Comparison of ENCODE assay signal across 19 mouse cellular contexts in the genomic region with DNA sequence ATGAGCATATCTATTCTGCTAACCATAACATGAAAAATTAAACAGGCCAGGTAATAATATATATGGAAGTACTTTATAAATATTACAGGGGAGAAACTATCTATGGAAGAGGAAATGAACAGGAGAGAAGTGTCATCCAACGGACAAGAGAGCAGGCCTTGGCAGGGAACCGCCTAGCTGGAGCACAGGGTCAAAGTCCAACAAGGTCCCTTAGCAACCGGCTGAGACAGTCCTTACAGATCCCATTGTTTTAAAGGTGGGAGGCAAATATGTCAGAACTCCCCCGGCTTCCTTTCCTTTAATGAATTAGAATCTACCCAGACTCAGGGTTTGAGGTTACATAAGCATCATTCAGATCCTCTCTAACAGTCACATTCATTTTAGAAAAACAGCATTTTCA. TPM values are rescaled to one million over a fixed set of nuclear protein-coding genes. Genes with fewer than 3 reads are reported as not detected.
A peak's percentile ranks its signal among the peaks of the same experiment; 100 is the strongest.
DNase-seq lines count a peak whose midpoint lies in the region; ATAC-seq and TF ChIP-seq lines count a peak whose summit lies in the region.
"Had no signal": no experiment of that assay in that cellular context is flagged by ENCODE, and none has a peak within 500 bp of the region (broad histone marks: within the 10 kb centered on the region; RNA-seq: fewer than 3 reads in every experiment).

No protein-coding gene starts in this region.

- 42% methylated on average over 4 of the region's 4 CpGs for WGBS in kidney, adult 2 months
- WGBS in kidney, embryonic 14.5 days = 29% methylated on average over 4 of the region's 4 CpGs
- 36% methylated on average over 4 of the region's 4 CpGs for WGBS in intestine, embryonic 15.5 days

- H3K36me3 ChIP-seq in kidney, adult 2 months (ENCODE audit: control insufficient read depth, insufficient read depth, low read length) = no peaks in the 10 kb centered on the region
- no peaks in the 10 kb centered on the region for H3K36me3 ChIP-seq in kidney, embryonic 14.5 days (ENCODE audit: control insufficient read depth, insufficient read depth, low read length)
- H3K36me3 ChIP-seq in intestine, embryonic 15.5 days = no peaks in the 10 kb centered on the region
- H3K36me3 ChIP-seq: forebrain, embryonic 12.5 days; hindbrain, embryonic 12.5 days; limb, embryonic 13.5 days; liver, embryonic 15.5 days; midbrain, embryonic 10.5 days had no signal

- H3K9me3 ChIP-seq in kidney, embryonic 14.5 days (ENCODE audit: control insufficient read depth, low read length) = no peaks in the 10 kb centered on the region
- no peaks in the 10 kb centered on the region for H3K9me3 ChIP-seq in intestine, embryonic 15.5 days
- H3K9me3 ChIP-seq: forebrain, embryonic 12.5 days; G1E; hindbrain, embryonic 12.5 days; limb, embryonic 13.5 days; liver, embryonic 15.5 days; midbrain, embryonic 10.5 days had no signal

- TF ChIP-seq POLR2A in kidney, adult 2 months (IDR thresholded peaks at IDR 0.05; ENCODE audit: low read depth, low read length) = no peak

- H3K27me3 ChIP-seq in kidney, adult 2 months (replicated peaks; ENCODE audit: control insufficient read depth, insufficient read depth, low read length) = no peaks in the 10 kb centered on the region
- H3K27me3 ChIP-seq in kidney, embryonic 14.5 days (ENCODE audit: control insufficient read depth, insufficient read depth, low read length) = no peaks in the 10 kb centered on the region
- H3K27me3 ChIP-seq in intestine, embryonic 15.5 days (replicated peaks) = no peaks in the 10 kb centered on the region
- H3K27me3 ChIP-seq: limb, embryonic 13.5 days had no signal

- DNase-seq in cerebellum, adult 9-10 months = peak; percentile 54
- no peak for DNase-seq in cerebellum, postnatal 10 days
- DNase-seq in kidney, adult 2 months = peak; percentile 86
- DNase-seq in kidney, postnatal 25 days = peak; percentile 71 to 87
- no peak for DNase-seq in right cerebral cortex, postnatal 36 days (ENCODE audit: low spot score in 2 of 2)
- DNase-seq: cerebellum, adult 2 months; gastrocnemius, postnatal 10 days; heart, adult 2 months; thymus, postnatal 36 days had no signal

- no peak overlapping the region for H3K9ac ChIP-seq in kidney, embryonic 14.5 days (ENCODE audit: low read depth, low read length)
- no peak overlapping the region for H3K9ac ChIP-seq in intestine, embryonic 15.5 days
- H3K9ac ChIP-seq: forebrain, embryonic 12.5 days; hindbrain, embryonic 12.5 days; liver, embryonic 15.5 days had no signal

- no peak for ATAC-seq in kidney, embryonic 14.5 days (ENCODE audit: low FRiP score, low TSS enrichment)
- ATAC-seq in intestine, embryonic 15.5 days = no peak
- ATAC-seq in inflammation-experienced regulatory T-cells, adult 6 months = no peak

- peaks cover 21% of the 10 kb centered on the region for H3K4me1 ChIP-seq in kidney, adult 2 months (ENCODE audit: control insufficient read depth, insufficient read depth, low read length)
- peaks cover 41% of the 10 kb centered on the region for H3K4me1 ChIP-seq in kidney, embryonic 14.5 days (ENCODE audit: control insufficient read depth, insufficient read depth, low read length)
- peaks cover 49% of the 10 kb centered on the region for H3K4me1 ChIP-seq in intestine, embryonic 15.5 days (replicated peaks)

- no peak overlapping the region for H3K27ac ChIP-seq in kidney, adult 2 months (ENCODE audit: insufficient read depth, low read depth, low read length)
- no peak overlapping the region for H3K27ac ChIP-seq in kidney, embryonic 14.5 days (ENCODE audit: low read depth, low read length)
- H3K27ac ChIP-seq in intestine, embryonic 15.5 days = 0 out of 2 replicates have a peak overlapping the region, but pooled peaks have one; percentile 13
- H3K27ac ChIP-seq: forebrain, embryonic 12.5 days; hindbrain, embryonic 12.5 days; liver, embryonic 15.5 days; macrophage had no signal

- H3K4me3 ChIP-seq in kidney, adult 2 months (ENCODE audit: insufficient read depth, low read depth, low read length) = no peak overlapping the region
- H3K4me3 ChIP-seq in kidney, embryonic 14.5 days (ENCODE audit: low read length) = no peak overlapping the region
- no peak overlapping the region for H3K4me3 ChIP-seq in intestine, embryonic 15.5 days (replicated peaks)
- H3K4me3 ChIP-seq: hindbrain, embryonic 12.5 days; liver, embryonic 15.5 days had no signal

- H3K4me2 ChIP-seq in kidney, embryonic 14.5 days (replicated peaks; ENCODE audit: low read depth, low read length) = no peak overlapping the region
- peak overlapping the region; percentile 15; the same call in 1 of the 2 replicates for H3K4me2 ChIP-seq in intestine, embryonic 15.5 days (replicated peaks)

- TF ChIP-seq CTCF in kidney, adult 2 months (conservative IDR thresholded peaks at IDR 0.05; ENCODE audit: insufficient read depth, insufficient read length, low read depth, low read length) = no peak

RNA-seq across cellular contexts. Expression of a gene that starts 1.4 kb away (rescaled TPM):
- polyA plus RNA-seq in kidney, adult 2 months (2012; rRNA removed) = 118 and 126 TPM in 2 replicates
- polyA plus RNA-seq in kidney, embryonic 14.5 days (2014; fragmentation: Nextera tagmentation; extraction: Ambion mirVana) = 81.1 and 112 TPM in 2 replicates
- 53.6 and 55.2 TPM in 2 replicates for polyA plus RNA-seq in intestine, embryonic 15.5 days (2015; fragmentation: Nextera tagmentation; extraction: Ambion mirVana)
- polyA plus RNA-seq in inflammation-experienced regulatory T-cells, adult 6 months (2017; shearing (Covaris generic)) = 10 to 100 TPM; 26.2 to 47.1 (median 38.5) TPM

RNA-seq across cellular contexts. Expression of a gene that starts 23.4 kb away (rescaled TPM):
- 0.14 and 0.19 TPM in 2 replicates for polyA plus RNA-seq in kidney, adult 2 months (2012; rRNA removed)
- polyA plus RNA-seq in kidney, embryonic 14.5 days (2014; fragmentation: Nextera tagmentation; extraction: Ambion mirVana) = 0.19 and 0.20 TPM in 2 replicates
- polyA plus RNA-seq in intestine, embryonic 15.5 days (2015; fragmentation: Nextera tagmentation; extraction: Ambion mirVana) = 0.10 and 0.21 TPM in 2 replicates
- under 1 TPM in 2 of 3 experiments, not detected in 1; 0.11 to 0.36 TPM for polyA plus RNA-seq in inflammation-experienced regulatory T-cells, adult 6 months (2017; shearing (Covaris generic))
- polyA plus RNA-seq: forebrain, embryonic 12.5 days; G1E; macrophage had no signal

RNA-seq across cellular contexts. Expression of a gene that starts 53.6 kb away (rescaled TPM):
- 54.0 and 58.1 TPM in 2 replicates for polyA plus RNA-seq in kidney, adult 2 months (2012; rRNA removed)
- polyA plus RNA-seq in kidney, embryonic 14.5 days (2014; fragmentation: Nextera tagmentation; extraction: Ambion mirVana) = 90.5 and 98.2 TPM in 2 replicates
- 91.8 and 99.3 TPM in 2 replicates for polyA plus RNA-seq in intestine, embryonic 15.5 days (2015; fragmentation: Nextera tagmentation; extraction: Ambion mirVana)
- polyA plus RNA-seq in inflammation-experienced regulatory T-cells, adult 6 months (2017; shearing (Covaris generic)) = 10 to 100 TPM; 40.0 to 50.0 (median 48.3) TPM

Comparison
In these comparisons a context has a peak if more than half of its experiments do, and no peak if none do; other contexts are left out.
1. DNase-seq: peak in cerebellum, adult 9-10 months (single experiment), kidney, adult 2 months (single experiment) and kidney, postnatal 25 days (2 of 2); none in cerebellum, postnatal 10 days (0 of 2) and right cerebral cortex, postnatal 36 days (0 of 2).